Comparison of ENCODE assay signal across 17 mouse cellular contexts in genomic region chr7:36507895-36508431, GRCm38 (mm10).
DNase-seq lines count a peak whose midpoint lies in the region; ATAC-seq and TF ChIP-seq lines count a peak whose summit lies in the region.
"Had no signal": no experiment of that assay in that cellular context is flagged by ENCODE, and none has a peak within 500 bp of the region (broad histone marks: within the 10 kb centered on the region; RNA-seq: fewer than 3 reads in every experiment).

No protein-coding gene starts in this region.

- peaks cover 20% of the 10 kb centered on the region for H3K4me1 ChIP-seq in heart, embryonic 13.5 days
- 0 out of 2 replicates have a peak, but pooled peaks cover 4% of the 10 kb centered on the region for H3K4me1 ChIP-seq in heart, postnatal 0 days (ENCODE audit: control insufficient read depth, insufficient read depth)
- H3K4me1 ChIP-seq in liver, embryonic 14.5 days (replicated peaks; ENCODE audit: control insufficient read depth in 2 of 2, insufficient read depth in 2 of 2, low read length in 1 of 2) = no peaks in the 10 kb centered on the region
- H3K4me1 ChIP-seq: hindbrain, embryonic 15.5 days had no signal

- no peaks in the 10 kb centered on the region for H3K9me3 ChIP-seq in heart, embryonic 13.5 days
- H3K9me3 ChIP-seq in heart, postnatal 0 days (replicated peaks; ENCODE audit: control insufficient read depth, low read length) = no peaks in the 10 kb centered on the region
- no peaks in the 10 kb centered on the region for H3K9me3 ChIP-seq in liver, embryonic 14.5 days (ENCODE audit: control insufficient read depth, low read length)
- H3K9me3 ChIP-seq: embryonic facial prominence, embryonic 10.5 days; forebrain, embryonic 13.5 days; hindbrain, embryonic 15.5 days had no signal

- no peak for TF ChIP-seq CTCF in heart, postnatal 0 days (IDR thresholded peaks at IDR 0.05; ENCODE audit: low read depth)
- TF ChIP-seq CTCF in liver, embryonic 14.5 days (IDR thresholded peaks at IDR 0.05; ENCODE audit: low read depth) = no peak

- intact Hi-C loops in heart, postnatal 25 days (cut with DNase I) = no loop called here
- intact Hi-C loops in heart, postnatal 36 days (cut with DNase I) = no loop called here

- peak; percentile 63; the same call in 1 of the 2 replicates for TF ChIP-seq EP300 in heart, postnatal 0 days (IDR thresholded peaks at IDR 0.05; ENCODE audit: low read depth)
- TF ChIP-seq EP300 in liver, embryonic 14.5 days (IDR thresholded peaks at IDR 0.05; ENCODE audit: low read depth) = no peak

- whole genome bisulfite sequencing in heart, embryonic 13.5 days = 16% methylated on average over 9 of the region's 9 CpGs
- 17% methylated on average over 9 of the region's 9 CpGs for WGBS in heart, postnatal 0 days
- WGBS in liver, embryonic 14.5 days (ENCODE audit: insufficient replicate concordance) = 30% methylated on average over 9 of the region's 9 CpGs

- peak overlapping the region; percentile 27 for H3K4me2 ChIP-seq in heart, embryonic 13.5 days
- no peak overlapping the region for H3K4me2 ChIP-seq in heart, postnatal 0 days (ENCODE audit: low read depth, low read length)
- no peak overlapping the region for H3K4me2 ChIP-seq in liver, embryonic 14.5 days (ENCODE audit: low read depth)
- H3K4me2 ChIP-seq: forebrain, embryonic 13.5 days; hindbrain, embryonic 15.5 days had no signal

- no peak overlapping the region for H3K4me3 ChIP-seq in heart, embryonic 13.5 days
- H3K4me3 ChIP-seq in heart, postnatal 0 days (ENCODE audit: low read depth, low read length) = no peak overlapping the region
- no peak overlapping the region for H3K4me3 ChIP-seq in liver, embryonic 14.5 days (ENCODE audit: insufficient read depth in 1 of 2, low read depth in 2 of 2, low read length in 2 of 2)
- H3K4me3 ChIP-seq: embryonic facial prominence, embryonic 10.5 days; forebrain, embryonic 13.5 days; hindbrain, embryonic 15.5 days had no signal

- peak; percentile 77; the same call in 1 of the 2 replicates for ATAC-seq in heart, embryonic 13.5 days (ENCODE audit: extremely low read depth, insufficient number of reproducible peaks, low FRiP score, low TSS enrichment)
- ATAC-seq in heart, postnatal 0 days (ENCODE audit: insufficient read depth, low read depth) = peak; percentile 60; the same call in 1 of the 2 replicates
- peak; percentile 43; the same call in 1 of the 2 replicates for ATAC-seq in liver, embryonic 14.5 days (ENCODE audit: insufficient read depth)
- ATAC-seq: forebrain, embryonic 13.5 days; forebrain, postnatal 0 days; intestine, embryonic 16.5 days had no signal

- H3K9ac ChIP-seq in heart, embryonic 13.5 days = no peak overlapping the region
- no peak overlapping the region for H3K9ac ChIP-seq in heart, postnatal 0 days (replicated peaks; ENCODE audit: low read depth, low read length)
- H3K9ac ChIP-seq in liver, embryonic 14.5 days (replicated peaks) = no peak overlapping the region
- H3K9ac ChIP-seq: forebrain, embryonic 13.5 days; forebrain, postnatal 0 days; hindbrain, embryonic 15.5 days had no signal

- no peaks in the 10 kb centered on the region for H3K36me3 ChIP-seq in heart, embryonic 13.5 days
- no peaks in the 10 kb centered on the region for H3K36me3 ChIP-seq in heart, postnatal 0 days (replicated peaks; ENCODE audit: control insufficient read depth, insufficient read depth, low read length)
- no peaks in the 10 kb centered on the region for H3K36me3 ChIP-seq in liver, embryonic 14.5 days (replicated peaks; ENCODE audit: control insufficient read depth, insufficient read depth, low read depth)
- H3K36me3 ChIP-seq: embryonic facial prominence, embryonic 10.5 days; hindbrain, embryonic 15.5 days had no signal

- peak overlapping the region; percentile 61 for H3K27ac ChIP-seq in heart, embryonic 13.5 days (replicated peaks)
- no peak overlapping the region for H3K27ac ChIP-seq in heart, postnatal 0 days (ENCODE audit: low read depth)
- H3K27ac ChIP-seq in liver, embryonic 14.5 days = no peak overlapping the region
- H3K27ac ChIP-seq: embryonic facial prominence, embryonic 10.5 days; forebrain, embryonic 13.5 days; hindbrain, embryonic 15.5 days had no signal

- H3K27me3 ChIP-seq in heart, embryonic 13.5 days (replicated peaks) = peaks cover 14% of the 10 kb centered on the region
- 0 out of 2 replicates have a peak, but pooled peaks cover 4% of the 10 kb centered on the region for H3K27me3 ChIP-seq in heart, postnatal 0 days (ENCODE audit: control insufficient read depth, insufficient read depth, low read length)
- H3K27me3 ChIP-seq in liver, embryonic 14.5 days (ENCODE audit: control insufficient read depth, insufficient read depth, low read length) = no peaks in the 10 kb centered on the region
- H3K27me3 ChIP-seq: hindbrain, embryonic 15.5 days had no signal

- peak; percentile 74 for DNase-seq in heart, adult 11 months
- no peak for DNase-seq in heart, postnatal 25 days (ENCODE audit: low spot score)
- DNase-seq in heart, postnatal 36 days = no peak
- no peak for DNase-seq in heart, postnatal 0 days (ENCODE audit: low spot score)
- DNase-seq in heart, adult 8-10 months (ENCODE audit: low spot score) = no peak
- DNase-seq in liver, embryonic 14.5 days (ENCODE audit: low read depth in 3 of 3, low spot score in 3 of 3) = no peak
- DNase-seq: adrenal gland, postnatal 10 days; cerebellum, adult 11 months; cerebellum, adult 8-10 months; cerebellum, postnatal 25 days; forebrain, postnatal 0 days; gastrocnemius, postnatal 14 days had no signal
